Mouse (Mus musculus): Measurements from ENCODE around the gene Egln3.

The Egln3 gene

DNA sequence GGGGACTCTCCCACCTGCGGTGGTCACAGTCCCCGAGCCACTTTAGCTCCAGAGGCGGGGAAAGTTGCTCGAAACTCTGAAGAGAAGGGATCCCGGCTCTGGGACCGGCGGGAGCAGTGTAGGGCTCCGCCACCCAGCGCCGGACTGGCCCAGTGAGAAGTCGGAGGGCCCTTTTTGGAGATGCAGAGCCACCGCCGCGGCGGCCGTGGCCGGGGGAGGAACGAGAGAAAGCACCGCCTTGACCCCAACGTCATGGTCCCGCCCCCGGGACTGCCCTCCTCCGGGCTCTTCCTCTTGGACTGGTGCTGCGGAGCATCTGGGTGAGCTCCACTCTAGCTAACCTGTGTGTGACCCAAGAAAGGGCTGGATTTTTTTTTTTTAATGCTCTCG is at the start of gene Egln3:
Gene Egln3 (minus strand): TSS at position 205 of the 390 bp plus-strand sequence.
- peak; percentile 90 to 93 for DNase-seq

- DNase-seq = no peak
These were observed 49.8 kb upstream of the Egln3 start for GRCm38 (mm10) chr12:54253449-54253848.

- DNase-seq = no peak
These were observed 48.3 kb upstream of the Egln3 start for GRCm38 (mm10) chr12:54251942-54252400.

DNA sequence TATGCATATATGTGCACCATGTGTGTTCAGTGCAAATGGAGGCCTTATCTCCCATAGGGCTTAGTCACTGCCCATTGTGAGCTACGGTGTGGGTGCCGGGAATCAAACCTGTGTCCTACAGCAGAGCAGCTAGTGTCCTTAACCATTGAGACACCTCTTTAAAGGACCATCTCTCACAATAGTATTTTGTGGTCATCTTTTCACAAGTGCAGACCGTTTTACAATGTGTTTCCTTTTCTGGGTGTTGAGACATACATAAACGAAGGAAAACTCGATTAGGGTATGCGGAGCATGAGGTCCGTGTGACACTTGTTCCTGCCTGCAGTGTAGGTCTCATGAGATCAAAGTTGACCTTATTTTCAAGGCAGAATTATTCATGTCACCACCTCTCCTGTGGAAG is 44.2 kb upstream of the Egln3 start:
- no peak for DNase-seq

DNA sequence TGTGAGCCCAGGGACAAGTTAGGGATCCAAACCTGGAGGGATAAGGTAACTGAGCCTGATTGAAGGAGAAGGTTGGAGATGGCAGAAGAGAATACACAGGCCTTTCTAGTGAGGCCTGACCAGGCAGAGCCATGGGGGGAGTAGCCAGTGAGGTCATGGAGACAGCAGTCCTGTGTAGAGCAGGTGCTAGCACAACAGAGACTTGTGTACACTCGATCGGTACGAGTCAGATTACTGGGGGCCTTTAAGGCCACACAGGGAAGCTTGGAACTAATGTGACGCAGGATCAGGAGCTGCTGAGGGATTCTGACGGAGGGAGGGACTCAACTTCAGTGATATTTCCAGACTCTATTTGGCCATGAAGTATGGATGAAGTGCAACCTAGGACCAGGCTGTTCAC is 39.5 kb upstream of the Egln3 start:
- DNase-seq = no peak

DNA sequence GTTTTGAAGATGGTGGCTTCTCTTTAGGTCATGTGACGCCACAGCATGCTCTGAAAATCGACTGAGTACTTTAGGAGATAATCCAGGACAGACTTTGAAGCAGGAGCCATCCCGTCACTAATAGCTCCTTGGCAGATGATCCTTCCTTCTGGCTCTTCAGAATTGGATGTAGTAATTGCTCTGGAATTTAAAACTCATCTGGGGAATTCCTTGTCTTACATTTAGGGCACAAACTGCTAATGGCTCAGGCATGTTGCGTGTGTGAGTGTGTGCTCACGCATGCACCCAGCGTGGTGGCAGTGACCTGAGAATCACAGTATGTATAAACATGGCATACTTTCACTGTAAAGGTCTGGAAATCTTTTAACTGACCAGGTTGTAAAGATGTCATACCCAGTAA is 38.3 kb upstream of the Egln3 start:
- no peak for DNase-seq

DNA sequence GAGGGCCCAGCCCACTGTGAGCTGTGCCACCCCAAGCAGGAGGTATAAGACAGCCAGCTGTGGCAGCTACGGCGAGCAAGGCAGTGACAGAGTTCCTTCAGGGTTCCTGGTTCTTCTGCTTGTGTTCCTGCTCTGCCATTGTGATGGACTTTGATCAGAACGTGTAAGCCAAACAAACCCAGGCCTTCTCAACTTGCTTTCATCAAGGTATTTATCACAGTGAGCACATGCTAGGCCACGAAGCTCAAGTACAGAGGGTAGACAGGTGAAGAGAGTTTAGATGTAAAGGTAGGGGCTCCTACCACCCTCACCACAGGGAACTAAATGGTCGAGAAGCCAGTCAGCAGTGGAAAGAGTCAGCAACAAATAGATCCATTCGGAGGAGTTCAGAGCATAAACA is 30.1 kb upstream of the Egln3 start:
- DNase-seq = no peak

DNA sequence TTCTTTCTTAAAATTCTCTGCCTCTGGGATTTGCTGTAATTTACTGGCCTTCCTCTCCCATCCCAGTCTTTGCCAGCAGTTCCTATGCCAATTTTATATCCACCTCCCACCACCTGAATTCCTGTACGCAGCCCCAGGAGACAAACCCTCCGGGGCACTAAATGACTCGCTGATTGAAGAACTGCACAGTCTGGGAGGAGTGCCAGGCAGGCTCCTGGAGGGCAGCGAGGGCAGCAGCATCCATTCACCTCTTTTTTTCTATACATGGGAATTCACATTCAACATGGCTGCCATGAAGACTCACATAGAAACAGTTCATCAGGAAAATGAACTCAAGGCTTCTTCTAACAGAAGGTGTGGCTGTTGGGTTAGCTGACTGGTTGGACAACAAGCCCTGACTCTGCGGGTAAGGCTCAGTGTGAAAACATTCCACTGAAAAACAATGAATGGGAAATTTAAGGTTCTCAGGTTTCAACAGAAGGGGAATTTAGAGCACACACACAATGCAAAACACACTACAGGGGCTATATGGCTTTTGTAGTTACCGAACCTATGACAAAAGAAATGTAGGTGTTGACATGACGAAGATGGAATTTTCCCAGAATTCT is 29.4 kb upstream of the Egln3 start:
- no peak for DNase-seq

DNA sequence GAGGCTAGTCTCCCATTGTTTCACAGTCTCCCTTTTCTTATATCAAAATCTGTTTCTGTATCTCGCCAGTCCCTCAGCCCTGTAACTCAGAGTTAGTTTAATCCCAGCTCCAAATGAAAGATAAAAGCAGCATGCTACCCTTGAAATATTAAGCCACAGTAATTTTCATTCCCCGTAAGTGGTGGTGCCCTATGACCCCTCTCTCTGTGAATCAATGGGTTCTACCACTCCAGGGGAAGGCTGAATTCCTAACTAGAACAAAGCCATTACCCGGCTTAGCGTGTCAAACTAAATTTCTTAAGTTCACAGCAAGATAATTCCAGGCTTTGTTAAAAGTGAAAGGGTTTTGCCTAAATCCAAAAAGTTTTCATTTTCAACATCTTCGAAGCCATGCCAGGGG is 28.8 kb upstream of the Egln3 start:
- no peak for DNase-seq

DNA sequence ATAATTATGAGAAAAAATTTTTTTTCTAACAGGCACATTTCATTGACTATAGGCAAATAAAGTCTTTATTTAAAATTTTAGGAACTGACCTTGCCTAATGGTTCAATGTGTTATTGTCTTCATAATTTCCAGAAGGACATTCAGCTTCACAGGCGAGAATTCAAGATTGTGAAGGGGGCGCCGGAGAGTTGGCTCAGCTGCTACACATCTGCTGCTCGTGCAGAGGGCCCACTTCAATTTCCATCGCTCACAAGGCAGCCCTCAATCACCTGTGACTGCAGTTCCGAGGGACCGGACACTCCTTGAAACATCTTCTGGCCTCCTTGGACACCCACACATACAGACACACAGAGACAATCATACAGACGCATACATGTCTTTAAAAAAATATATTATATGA is 23.9 kb upstream of the Egln3 start:
- no peak for DNase-seq

GRCm38 (mm10) chr12:54226341-54226740 is 22.7 kb upstream of the Egln3 start:
- no peak for DNase-seq

- no peak for DNase-seq
These were observed 21.9 kb upstream of the Egln3 start for GRCm38 (mm10) chr12:54225610-54226009.

GRCm38 (mm10) chr12:54225090-54225489 is 21.4 kb upstream of the Egln3 start:
- no peak for DNase-seq

DNA sequence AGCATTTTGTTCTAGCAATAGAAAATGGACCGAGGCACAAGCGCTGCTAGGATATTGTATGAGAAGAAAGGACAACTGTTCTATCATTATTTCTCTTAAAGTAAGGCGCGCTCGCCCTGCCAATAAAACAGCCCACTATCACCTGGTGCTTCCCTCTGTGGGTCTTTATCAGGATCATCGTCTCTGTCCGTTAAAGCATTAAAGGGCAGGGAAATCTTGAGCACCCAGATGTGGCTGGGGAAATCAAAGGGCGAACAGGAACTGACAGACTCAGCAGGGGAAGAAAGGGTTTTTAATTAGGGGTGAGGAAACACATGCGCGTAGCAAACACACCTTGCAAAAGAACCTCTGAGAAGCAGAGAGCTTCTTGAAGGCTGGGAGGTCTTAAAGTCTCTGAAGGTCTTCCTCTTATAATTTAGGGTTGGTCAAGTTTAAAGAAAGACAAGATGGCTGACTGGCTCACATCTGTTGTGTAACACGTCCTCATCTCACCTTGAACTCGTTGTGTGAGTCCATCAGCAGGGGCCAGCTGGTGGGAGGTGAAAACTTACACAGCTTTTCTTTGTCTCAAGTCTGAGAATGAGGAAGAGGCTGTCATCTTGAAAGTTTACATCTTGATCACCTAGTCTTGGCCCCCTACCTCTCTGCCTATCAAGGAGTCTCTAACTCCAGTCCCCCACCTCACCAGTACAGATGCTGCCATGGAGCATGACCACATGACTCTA is 18.5 kb upstream of the Egln3 start:
- no peak for DNase-seq

DNA sequence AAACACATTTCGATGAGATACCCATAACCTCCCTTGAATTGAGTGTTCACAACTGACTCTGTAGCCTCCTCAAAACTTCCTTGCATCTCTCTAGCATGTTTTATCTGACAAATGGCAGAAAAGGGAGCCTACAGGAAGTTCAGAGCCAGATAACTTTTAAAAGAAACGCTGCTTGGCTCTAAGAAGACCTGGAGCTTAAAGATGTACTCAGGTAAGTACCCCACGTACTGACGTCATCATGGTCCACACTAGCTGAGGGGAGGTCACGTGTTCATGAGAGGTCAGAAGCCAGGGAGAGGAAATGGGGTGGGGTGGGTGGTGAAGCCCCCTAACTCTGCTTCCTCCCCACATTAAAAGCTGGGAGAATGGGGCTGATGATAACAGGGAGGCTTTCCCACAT is 13.0 kb upstream of the Egln3 start:
- no peak for DNase-seq

- DNase-seq = no peak
These were observed 10.8 kb upstream of the Egln3 start for GRCm38 (mm10) chr12:54214426-54214825.

DNA sequence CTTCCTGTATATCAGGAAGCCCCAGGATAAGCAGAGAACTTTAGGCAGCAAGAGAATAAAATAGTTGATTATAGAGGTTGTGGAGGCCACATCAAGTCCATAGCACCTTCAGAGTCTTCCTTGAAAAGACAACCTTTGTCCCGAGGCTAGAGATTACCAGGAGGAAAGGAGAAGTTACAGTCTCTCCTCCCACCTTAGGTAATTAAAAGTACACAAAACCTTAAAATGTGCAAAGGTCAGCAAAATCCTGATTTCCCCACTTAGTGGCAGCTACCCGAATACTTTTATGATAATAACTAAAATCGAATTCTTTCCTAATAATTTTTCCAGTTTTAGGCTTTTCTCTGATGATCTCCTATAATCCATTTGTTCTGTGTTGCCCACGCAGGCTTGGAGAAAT is 10.2 kb upstream of the Egln3 start:
- DNase-seq = no peak

- no peak for DNase-seq
These were observed 9.6 kb upstream of the Egln3 start for GRCm38 (mm10) chr12:54213230-54213629.

GRCm38 (mm10) chr12:54209182-54209563 is 5.5 kb upstream of the Egln3 start:
- DNase-seq = peak; percentile 57 to 68

GRCm38 (mm10) chr12:54208433-54209181 is 4.9 kb upstream of the Egln3 start:
- DNase-seq = no peak

DNA sequence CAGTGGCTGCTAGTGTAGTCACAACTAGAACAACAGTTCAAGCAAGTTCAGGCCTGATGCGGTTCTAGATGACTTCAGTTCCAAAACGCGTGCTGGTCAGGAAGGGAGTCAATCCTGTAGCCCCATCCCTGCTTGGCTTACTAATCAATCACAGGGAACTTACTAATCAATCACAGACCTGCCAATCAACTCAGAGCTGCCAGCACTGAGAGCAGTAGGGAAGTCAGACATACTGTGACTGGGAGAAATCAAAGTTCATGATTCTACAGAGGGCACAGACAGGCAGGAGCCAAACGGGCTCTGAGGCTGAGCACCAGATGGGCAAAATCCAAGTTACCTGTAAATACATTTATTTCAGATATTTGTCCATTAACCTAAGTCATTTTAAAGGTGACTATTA is 2.1 kb upstream of the Egln3 start:
- no peak for DNase-seq

GRCm38 (mm10) chr12:54205195-54205594 is 1.5 kb upstream of the Egln3 start:
- DNase-seq = peak; percentile 51 to 74

- peak; percentile 24 to 37 for DNase-seq
These were observed 650 bp downstream of the Egln3 start for GRCm38 (mm10) chr12:54202765-54203655.

Measured in kidney, adult 8-10 months (tissue).